Mouse (Mus musculus) intestine, embryonic 14.5 days (tissue): ENCODE measurements around the gene Slc30a7. TPM values are rescaled to one million over a fixed set of nuclear protein-coding genes. Genes with fewer than 3 reads are reported as not detected.

Experiments
- ATAC-seq: fragments of 200-750 bp; cut with Nextera tagmentation; replicated peaks from 2 replicates; pipeline ENCODE4 v1.8.0; 2017; ENCODE audit warnings: low read depth, moderate number of reproducible peaks, moderate TSS enrichment, moderate library complexity; ENCODE audit not compliant: low FRiP score, low TSS enrichment
- DNase-seq: peaks from one replicate; pipeline ENCODE4 v3.0.0-alpha.2; 2018; ENCODE audit warnings: low spot score
- H3K27ac ChIP-seq: fragments of 300-500 bp; sonication (generic); 2 replicates; pipeline ENCODE4 v1.5.1; 2014; ENCODE audit warnings: low read depth, mild to moderate bottlenecking, control low read depth
- H3K27me3 ChIP-seq: fragments of 300-500 bp; sonication (generic); replicated peaks from 2 replicates; pipeline ENCODE4 v1.6.1; 2014; ENCODE audit warnings: low read length, control low read depth; ENCODE audit not compliant: control insufficient read depth, insufficient read depth
- H3K36me3 ChIP-seq: fragments of 300-500 bp; sonication (generic); 2 replicates; pipeline ENCODE4 v1.6.1; 2014; ENCODE audit warnings: low read length, control low read depth; ENCODE audit not compliant: control insufficient read depth, insufficient read depth
- H3K4me1 ChIP-seq: fragments of 300-500 bp; sonication (generic); replicated peaks from 2 replicates; pipeline ENCODE4 v1.6.1; 2014; ENCODE audit warnings: low read length, control low read depth, mixed read lengths; ENCODE audit not compliant: control insufficient read depth, insufficient read depth
- H3K4me2 ChIP-seq: fragments of 300-500 bp; sonication (generic); 2 replicates; pipeline ENCODE4 v1.6.1; 2014; ENCODE audit warnings: low read length
- H3K4me3 ChIP-seq: fragments of 300-500 bp; sonication (generic); 2 replicates; pipeline ENCODE4 v1.5.1; 2014; ENCODE audit warnings: low read depth, low read length, control low read depth, mixed read lengths
- H3K9ac ChIP-seq: fragments of 300-500 bp; sonication (generic); 2 replicates; pipeline ENCODE4 v1.6.1; 2014; ENCODE audit warnings: mild to moderate bottlenecking, low read length
- H3K9me3 ChIP-seq: fragments of 300-500 bp; sonication (generic); 2 replicates; pipeline ENCODE4 v1.6.1; 2016; ENCODE audit warnings: low read length, control low read depth; ENCODE audit not compliant: control insufficient read depth
- WGBS: fragments of 180-500 bp; shearing (Covaris S2); extraction: QIAGEN DNeasy Blood & Tissue Kit; methylation state at CpG from one replicate; pipeline ENCODE4 v1.1.7; 2014; 5-methylcytosine and 5-hydroxymethylcytosine counted together
- polyA plus RNA-seq: library from polyadenylated mRNA; unstranded; fragments of >200 nt; fragmentation: Nextera tagmentation; extraction: Ambion mirVana; gene quantifications from 2 replicates; pipeline ENCODE4 v1.2.1, GENCODE M21; 2014

Slc30a7 gene
- polyA plus RNA-seq, 1 experiment from 2014 or later = 41.8 TPM

GRCm38 (mm10) chr3:116025701-116026100 is 18.5 kb upstream of the Slc30a7 start:
- no peak overlapping the region for H3K4me2 ChIP-seq
- peaks cover 23% of the 10 kb centered on the region for H3K36me3 ChIP-seq
- H3K27me3 ChIP-seq = no peaks in the 10 kb centered on the region
- no peak overlapping the region for H3K27ac ChIP-seq
- ATAC-seq (no peak), DNase-seq (no peak)
- WGBS = 93% methylated on average over 10 of the region's 10 CpGs
- H3K9ac ChIP-seq = no peak overlapping the region
- no peaks in the 10 kb centered on the region for H3K9me3 ChIP-seq
- no peaks in the 10 kb centered on the region for H3K4me1 ChIP-seq
- no peak overlapping the region for H3K4me3 ChIP-seq

- DNase-seq (no peak), ATAC-seq (no peak)
- no peak overlapping the region for H3K4me3 ChIP-seq
- no peak overlapping the region for H3K27ac ChIP-seq
- H3K9me3 ChIP-seq = no peaks in the 10 kb centered on the region
- H3K36me3 ChIP-seq = peaks cover 23% of the 10 kb centered on the region
- H3K9ac ChIP-seq = no peak overlapping the region
- H3K4me1 ChIP-seq = no peaks in the 10 kb centered on the region
- no peak overlapping the region for H3K4me2 ChIP-seq
- no peaks in the 10 kb centered on the region for H3K27me3 ChIP-seq
- WGBS = 83% methylated on average over 5 of the region's 5 CpGs
Observed at GRCm38 (mm10) chr3:116024669-116025068, 17.5 kb upstream of the Slc30a7 start.

- Histone ChIP-seq H3K4me1 (no peaks in the 10 kb centered on the region), H3K27me3 (no peaks in the 10 kb centered on the region), H3K27ac (no peak overlapping the region), H3K36me3 (peaks cover 23% of the 10 kb centered on the region), H3K9me3 (no peaks in the 10 kb centered on the region), H3K4me2 (no peak overlapping the region), H3K9ac (no peak overlapping the region), H3K4me3 (no peak overlapping the region)
- WGBS = 88% methylated on average over 12 of the region's 12 CpGs
- no peak for DNase-seq
- ATAC-seq = no peak
Observed at GRCm38 (mm10) chr3:116024236-116024635, 17.0 kb upstream of the Slc30a7 start.

- no peak overlapping the region for H3K4me2 ChIP-seq
- no peaks in the 10 kb centered on the region for H3K9me3 ChIP-seq
- ATAC-seq (no peak), DNase-seq (no peak)
- WGBS = 88% methylated on average over 5 of the region's 5 CpGs
- H3K4me1 ChIP-seq = no peaks in the 10 kb centered on the region
- 0 out of 2 replicates have a peak, but pooled peaks cover 2% of the 10 kb centered on the region for H3K36me3 ChIP-seq
- no peaks in the 10 kb centered on the region for H3K27me3 ChIP-seq
- no peak overlapping the region for H3K4me3 ChIP-seq
- H3K9ac ChIP-seq = no peak overlapping the region
- no peak overlapping the region for H3K27ac ChIP-seq
Observed at GRCm38 (mm10) chr3:116019136-116019535, 11.9 kb upstream of the Slc30a7 start.

- no peaks in the 10 kb centered on the region for H3K9me3 ChIP-seq
- no peak overlapping the region for H3K4me3 ChIP-seq
- WGBS = 74% methylated on average over 4 of the region's 4 CpGs
- no peaks in the 10 kb centered on the region for H3K36me3 ChIP-seq
- no peak overlapping the region for H3K4me2 ChIP-seq
- ATAC-seq (no peak), DNase-seq (no peak)
- H3K4me1 ChIP-seq = no peaks in the 10 kb centered on the region
- no peaks in the 10 kb centered on the region for H3K27me3 ChIP-seq
- no peak overlapping the region for H3K9ac ChIP-seq
- no peak overlapping the region for H3K27ac ChIP-seq
Observed at GRCm38 (mm10) chr3:116018606-116019005, 11.4 kb upstream of the Slc30a7 start.

GRCm38 (mm10) chr3:116016116-116016515 is 8.9 kb upstream of the Slc30a7 start:
- H3K4me3 ChIP-seq = no peak overlapping the region
- no peak overlapping the region for H3K4me2 ChIP-seq
- no peak overlapping the region for H3K9ac ChIP-seq
- H3K27ac ChIP-seq = no peak overlapping the region
- H3K36me3 ChIP-seq = no peaks in the 10 kb centered on the region
- DNase-seq = no peak
- WGBS = 94% methylated on average over 13 of the region's 13 CpGs
- ATAC-seq = no peak
- H3K27me3 ChIP-seq = no peaks in the 10 kb centered on the region
- H3K4me1 ChIP-seq = no peaks in the 10 kb centered on the region
- H3K9me3 ChIP-seq = no peaks in the 10 kb centered on the region

- Histone ChIP-seq H3K9me3 (no peaks in the 10 kb centered on the region), H3K4me3 (no peak overlapping the region), H3K36me3 (no peaks in the 10 kb centered on the region), H3K4me1 (no peaks in the 10 kb centered on the region; the same call in 1 of the 2 replicates), H3K9ac (no peak overlapping the region), H3K27ac (no peak overlapping the region), H3K27me3 (no peaks in the 10 kb centered on the region), H3K4me2 (no peak overlapping the region)
- WGBS = 91% methylated on average over 6 of the region's 6 CpGs
- DNase-seq = peak; percentile 9
- no peak for ATAC-seq
Observed at GRCm38 (mm10) chr3:116014901-116015300, 7.7 kb upstream of the Slc30a7 start.

- DNase-seq (no peak), ATAC-seq (no peak)
- no peaks in the 10 kb centered on the region for H3K9me3 ChIP-seq
- no peak overlapping the region for H3K9ac ChIP-seq
- H3K27ac ChIP-seq = no peak overlapping the region
- no peak overlapping the region for H3K4me2 ChIP-seq
- H3K4me1 ChIP-seq = peaks cover 13% of the 10 kb centered on the region; the same call in 1 of the 2 replicates
- no peak overlapping the region for H3K4me3 ChIP-seq
- 87% methylated on average over 17 of the region's 17 CpGs for WGBS
- peaks cover 5% of the 10 kb centered on the region; the same call in 1 of the 2 replicates for H3K36me3 ChIP-seq
- H3K27me3 ChIP-seq = no peaks in the 10 kb centered on the region
Observed at GRCm38 (mm10) chr3:116009622-116010344, 2.6 kb upstream of the Slc30a7 start.

GRCm38 (mm10) chr3:116007941-116008440 is 785 bp upstream of the Slc30a7 start:
- H3K27me3 ChIP-seq = no peaks in the 10 kb centered on the region
- H3K4me3 ChIP-seq = peak overlapping the region; percentile 90
- H3K9me3 ChIP-seq = no peaks in the 10 kb centered on the region
- peaks cover 13% of the 10 kb centered on the region; the same call in 1 of the 2 replicates for H3K4me1 ChIP-seq
- peak overlapping the region; percentile 91 for H3K27ac ChIP-seq
- WGBS = 0% methylated on average over 12 of the region's 12 CpGs
- DNase-seq = peak; percentile 86
- H3K9ac ChIP-seq = peak overlapping the region; percentile 88
- H3K4me2 ChIP-seq = peak overlapping the region; percentile 98
- peak; percentile 75 for ATAC-seq
- peaks cover 18% of the 10 kb centered on the region; the same call in 1 of the 2 replicates for H3K36me3 ChIP-seq
